Mouse (Mus musculus) layer of hippocampus, adult 9-11 months (tissue): ENCODE measurements around the gene Zbtb32.

ENCODE experiments used
- DNase-seq: peaks from one replicate; pipeline ENCODE4 v3.0.0; 2022

Gene Zbtb32

GRCm38 (mm10) chr7:30599933-30600353, 1.2 kb upstream of the Zbtb32 start:
- DNase-seq: peak; percentile 95

GRCm38 (mm10) chr7:30596811-30597210, 1.9 kb downstream of the Zbtb32 start:
- no peak for DNase-seq

GRCm38 (mm10) chr7:30596093-30596492, 2.6 kb downstream of the Zbtb32 start:
- no peak for DNase-seq

DNA sequence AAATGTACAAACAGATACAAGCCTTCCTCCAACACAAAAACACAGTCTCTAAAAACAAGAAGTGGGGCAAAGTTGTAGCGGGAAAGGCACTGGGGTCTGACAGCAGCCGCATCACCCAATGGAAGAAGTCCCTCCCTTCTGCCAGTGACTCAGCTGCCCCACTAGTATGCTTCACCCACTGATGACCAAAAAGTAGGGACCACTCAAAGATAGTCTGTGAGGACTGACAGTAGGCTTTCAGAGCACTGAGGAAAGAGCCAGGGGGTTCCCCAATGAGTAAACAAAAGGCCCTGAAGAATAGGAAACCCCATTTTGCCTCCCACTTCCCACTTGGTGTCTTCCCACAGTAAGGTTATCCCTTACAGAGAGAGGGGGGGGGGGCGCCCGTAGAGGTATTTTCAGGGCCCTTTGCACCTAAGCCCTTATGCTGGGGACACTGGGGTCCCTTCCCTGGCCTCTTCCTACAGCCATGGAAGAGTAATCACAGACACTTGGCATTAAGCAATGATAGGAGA, 4.1 kb downstream of the Zbtb32 start:
- no peak for DNase-seq

DNA sequence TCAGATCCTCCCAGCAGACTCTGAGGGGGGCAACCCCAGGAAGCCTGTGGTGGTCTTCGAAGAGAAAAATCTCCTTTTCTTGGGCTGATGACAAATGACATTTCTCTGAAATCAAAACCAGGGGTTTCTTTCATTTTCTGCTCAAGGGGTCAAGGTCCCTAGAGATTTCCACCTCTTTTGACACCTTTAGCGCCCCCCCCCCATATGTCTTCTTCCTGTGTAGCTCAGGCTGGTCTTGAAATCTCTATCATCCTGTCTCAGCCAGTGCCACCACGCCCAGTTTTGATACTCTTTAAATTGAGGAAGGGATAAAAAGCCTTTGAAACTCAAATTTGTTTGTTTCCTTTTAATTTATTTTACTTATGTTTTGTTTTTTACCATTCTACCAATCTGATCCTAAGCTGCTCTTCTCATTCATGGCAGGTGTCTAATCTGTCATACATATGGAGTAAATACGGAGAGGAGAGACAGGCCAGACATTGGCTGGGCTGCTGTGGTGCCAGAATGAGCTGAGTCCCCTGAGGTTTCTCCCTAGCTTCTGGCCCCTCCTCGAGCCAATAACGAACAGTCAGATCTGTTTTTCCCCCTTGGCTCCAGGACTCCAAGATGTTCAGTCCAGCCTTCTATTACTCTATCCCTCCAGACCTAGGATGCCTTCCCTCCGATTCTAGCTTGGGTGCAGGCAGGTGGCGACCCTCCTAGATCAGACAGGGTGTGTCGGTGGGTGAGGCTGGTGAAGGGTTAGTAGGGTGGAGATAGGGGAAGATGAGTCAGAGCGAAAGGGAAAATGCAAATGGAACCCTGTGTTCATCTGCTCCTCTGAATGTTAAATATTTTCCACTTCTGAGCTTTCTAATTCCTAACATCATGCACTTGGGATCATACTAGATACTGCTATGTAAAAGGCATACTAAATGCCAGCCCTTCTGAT, 4.9 kb downstream of the Zbtb32 start:
- DNase-seq: no peak

DNA sequence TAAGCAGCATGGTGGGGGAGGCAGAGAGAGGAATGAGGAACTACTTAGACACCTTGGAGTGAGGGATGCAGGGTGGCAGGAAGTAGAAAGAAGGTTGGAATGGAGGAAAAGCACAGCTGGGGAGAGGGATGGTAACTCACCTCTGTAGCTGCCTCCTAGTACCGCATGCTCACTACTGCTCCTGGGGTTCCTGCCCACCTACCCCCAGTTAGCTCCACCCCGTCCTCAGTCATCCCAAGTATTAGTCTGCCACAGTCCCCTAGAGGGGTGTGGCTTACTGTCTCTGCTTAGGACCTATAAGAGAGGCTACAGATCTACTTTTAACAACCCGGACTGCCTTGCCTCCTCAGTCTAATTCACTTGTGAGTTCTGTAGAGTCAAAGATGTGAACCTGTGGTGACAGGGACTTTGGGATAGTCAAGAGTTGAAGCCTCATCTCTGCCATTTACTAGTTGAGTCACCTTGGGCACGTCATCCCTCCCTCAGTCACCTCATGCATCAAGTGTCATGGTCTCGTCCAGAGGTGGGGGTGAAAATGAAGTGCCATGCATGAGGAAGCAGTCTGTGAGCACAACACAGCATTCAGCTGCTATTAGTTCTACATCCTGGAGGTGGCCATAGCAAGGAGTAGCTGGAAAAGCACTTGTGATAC, 5.8 kb downstream of the Zbtb32 start:
- no peak for DNase-seq

DNA sequence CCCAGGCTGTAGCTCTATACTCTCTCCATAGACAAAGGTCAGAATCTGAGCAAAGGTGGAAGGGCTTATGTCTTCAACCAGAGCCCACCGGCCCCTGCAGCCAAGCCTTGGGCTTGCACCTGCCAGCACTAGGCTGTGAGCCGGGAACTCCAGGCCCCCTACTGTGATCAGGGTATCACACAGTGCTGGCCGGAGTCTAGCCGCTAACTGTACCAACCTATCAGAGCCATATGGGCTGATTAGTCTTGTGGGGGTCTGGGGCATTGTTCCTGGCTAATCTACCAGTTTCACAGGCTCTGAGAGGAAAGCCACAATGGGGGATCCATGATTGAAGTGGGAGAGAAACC, 7.1 kb downstream of the Zbtb32 start:
- no peak for DNase-seq

- DNase-seq: no peak
Measured at GRCm38 (mm10) chr7:30590927-30591604, 7.6 kb downstream of the Zbtb32 start.

GRCm38 (mm10) chr7:30589435-30590301, 9.0 kb downstream of the Zbtb32 start:
- peak; percentile 60 for DNase-seq

GRCm38 (mm10) chr7:30588676-30589434, 9.9 kb downstream of the Zbtb32 start, which contains the start of gene Kmt2b:
Kmt2b (minus strand) TSS chr7:30588726.
- DNase-seq: peak; percentile 98

GRCm38 (mm10) chr7:30587842-30588667, 10.7 kb downstream of the Zbtb32 start:
- no peak for DNase-seq

- no peak for DNase-seq
Measured at GRCm38 (mm10) chr7:30586455-30587020, 12.2 kb downstream of the Zbtb32 start.

GRCm38 (mm10) chr7:30585170-30585569, 13.5 kb downstream of the Zbtb32 start:
- DNase-seq: no peak

GRCm38 (mm10) chr7:30584339-30584738, 14.4 kb downstream of the Zbtb32 start:
- DNase-seq: no peak

DNA sequence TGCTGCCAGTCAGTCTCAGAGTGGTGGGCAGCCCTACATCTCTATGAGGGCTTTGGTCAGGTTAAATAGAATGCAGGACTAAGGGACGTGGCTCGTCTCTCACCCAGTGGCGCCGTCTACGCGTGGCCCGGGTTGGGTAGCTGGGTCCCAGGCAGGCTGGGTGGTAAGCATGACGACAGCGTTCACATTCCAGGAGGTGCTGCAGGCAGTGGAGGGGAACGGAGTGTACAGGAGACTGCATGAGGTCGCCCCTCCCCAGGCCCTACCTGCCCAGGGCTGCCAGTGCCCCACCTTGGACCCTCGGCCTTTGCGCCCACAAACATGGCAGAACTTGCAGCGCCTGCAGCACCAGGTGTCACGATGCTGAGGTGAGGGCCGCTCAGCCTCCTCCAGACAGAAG, 17.2 kb downstream of the Zbtb32 start:
- DNase-seq: no peak

DNA sequence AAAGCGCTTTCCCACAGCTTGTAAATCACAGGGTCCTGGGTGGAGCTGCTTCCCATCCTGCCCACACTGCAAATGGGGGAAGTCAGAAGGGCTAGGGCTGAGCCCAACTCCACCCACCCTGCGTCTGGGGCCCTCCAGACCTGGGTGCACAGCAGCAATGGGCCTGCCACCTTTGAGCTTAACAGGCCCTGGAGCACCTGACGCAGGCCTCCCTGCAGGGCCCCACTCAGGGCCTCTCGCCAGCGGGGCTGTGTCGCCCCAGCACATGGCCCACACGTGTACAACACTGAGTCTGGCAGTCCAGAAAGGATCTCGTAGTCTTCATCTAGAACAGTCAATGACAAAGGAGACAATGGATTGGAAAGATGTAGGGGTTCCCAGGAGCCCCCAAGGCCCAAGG, 18.8 kb downstream of the Zbtb32 start:
- DNase-seq: no peak

DNA sequence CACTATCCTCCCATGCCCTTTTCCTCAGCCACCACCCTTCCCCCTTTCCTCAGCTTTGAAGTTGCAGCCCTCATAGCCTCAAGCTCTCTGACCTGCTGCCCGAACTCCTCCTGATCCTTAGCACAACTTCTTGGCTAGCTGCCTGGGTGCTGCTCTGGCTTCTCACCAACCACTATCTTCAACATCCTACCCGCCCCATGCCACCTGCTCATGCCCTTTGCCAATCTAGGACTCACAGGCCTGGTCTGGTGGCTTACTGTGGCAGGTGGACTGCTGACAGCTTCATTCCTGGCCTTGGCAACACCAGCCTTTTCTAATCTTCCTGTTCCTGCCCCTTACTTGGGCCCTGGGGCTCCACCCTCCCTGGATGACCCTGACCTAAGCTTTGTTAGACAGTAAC, 25.7 kb downstream of the Zbtb32 start:
- no peak for DNase-seq

- no peak for DNase-seq
Measured at GRCm38 (mm10) chr7:30572389-30572788, 26.3 kb downstream of the Zbtb32 start.

DNA sequence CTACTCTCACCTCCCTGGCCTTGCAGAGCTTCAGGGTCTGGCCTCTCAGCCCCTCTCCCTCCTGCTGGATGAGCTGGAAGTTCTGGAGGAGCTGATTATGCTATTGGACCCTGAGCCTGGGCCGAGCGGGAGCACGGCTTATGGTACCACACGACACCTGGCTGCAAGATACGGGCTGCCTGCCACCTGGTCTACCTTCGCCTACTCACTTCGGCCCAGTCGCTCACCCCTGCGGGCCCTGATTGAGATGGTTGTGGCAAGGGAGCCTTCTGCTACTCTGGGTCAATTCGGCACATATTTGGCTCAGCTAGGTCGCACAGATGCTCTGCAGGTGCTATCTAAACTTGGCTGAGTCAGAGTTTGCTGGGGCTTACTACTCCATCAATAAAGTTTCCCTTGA, 31.2 kb downstream of the Zbtb32 start:
- no peak for DNase-seq

- no peak for DNase-seq
Measured at GRCm38 (mm10) chr7:30566033-30566432, 32.7 kb downstream of the Zbtb32 start.
